Mouse (Mus musculus) heart, postnatal 0 days (tissue): ENCODE data around the gene Capn10. TPM values are rescaled to one million over a fixed set of nuclear protein-coding genes. Genes with fewer than 3 reads are reported as not detected.

Source experiments
- ATAC-seq: fragments of 200-750 bp; cut with Nextera tagmentation; 2 replicates; pipeline ENCODE4 v1.8.0; 2017; ENCODE audit warnings: low read depth, moderate number of reproducible peaks, moderate library complexity; ENCODE audit not compliant: insufficient read depth
- DNase-seq: peaks from one replicate; pipeline ENCODE4 v3.0.0-alpha.2; 2016; ENCODE audit warnings: low spot score
- H3K27ac ChIP-seq: fragments of 300-500 bp; sonication (generic); 2 replicates; pipeline ENCODE4 v1.5.1; 2014; ENCODE audit warnings: low read depth, mild to moderate bottlenecking
- H3K27me3 ChIP-seq: fragments of 300-500 bp; sonication (generic); 2 replicates; pipeline ENCODE4 v1.6.1; 2014; ENCODE audit warnings: low read length, mixed read lengths; ENCODE audit not compliant: control insufficient read depth, insufficient read depth
- H3K36me3 ChIP-seq: fragments of 300-500 bp; sonication (generic); replicated peaks from 2 replicates; pipeline ENCODE4 v1.6.1; 2014; ENCODE audit warnings: low read length, mixed read lengths; ENCODE audit not compliant: control insufficient read depth, insufficient read depth
- H3K4me1 ChIP-seq: fragments of 300-500 bp; sonication (generic); 2 replicates; pipeline ENCODE4 v1.6.1; 2014; ENCODE audit warnings: antibody characterized with exemption; ENCODE audit not compliant: control insufficient read depth, insufficient read depth
- H3K4me2 ChIP-seq: fragments of 300-500 bp; sonication (generic); 2 replicates; pipeline ENCODE4 v1.6.1; 2014; ENCODE audit warnings: low read depth, mild to moderate bottlenecking, low read length, moderate library complexity
- H3K4me3 ChIP-seq: fragments of 300-500 bp; sonication (generic); 2 replicates; pipeline ENCODE4 v1.5.1; 2014; ENCODE audit warnings: low read depth, low read length
- H3K9ac ChIP-seq: fragments of 300-500 bp; sonication (generic); replicated peaks from 2 replicates; pipeline ENCODE4 v1.6.1; 2014; ENCODE audit warnings: low read depth, low read length, mixed read lengths
- H3K9me3 ChIP-seq: fragments of 300-500 bp; sonication (generic); replicated peaks from 2 replicates; pipeline ENCODE4 v1.6.1; 2016; ENCODE audit warnings: low read length; ENCODE audit not compliant: control insufficient read depth
- CTCF ChIP-seq: IDR thresholded peaks from 2 replicates; pipeline ENCODE4 v1.5.1; 2016; ENCODE audit warnings: antibody characterized with exemption, control low read depth, low read depth
- EP300 ChIP-seq: IDR thresholded peaks from 2 replicates; pipeline ENCODE4 v1.6.1; 2016; ENCODE audit warnings: antibody characterized with exemption, low read depth
- WGBS: fragments of 180-500 bp; shearing (Covaris S2); extraction: QIAGEN DNeasy Blood & Tissue Kit; methylation state at CpG from one replicate; pipeline ENCODE4 v1.1.7; 2014; 5-methylcytosine and 5-hydroxymethylcytosine counted together
- polyA plus RNA-seq: library from polyadenylated mRNA; unstranded; fragments of >200 nt; fragmentation: Nextera tagmentation; extraction: Ambion mirVana; gene quantifications from 2 replicates; pipeline ENCODE4 v1.2.1, GENCODE M21; 2015
- total RNA-seq: library from RNA; depleted of rRNA; stranded (reverse); fragments of >200 nt; gene quantifications from 2 replicates; pipeline ENCODE4 v1.2.3, GENCODE M21; 2014; ENCODE audit warnings: low replicate concordance

The Capn10 gene
- total and polyA plus RNA-seq, 2 experiments from 2014 or later = 10.7 to 46.3 TPM

GRCm38 (mm10) chr1:92908664-92909063 is 25.5 kb upstream of the Capn10 start:
- ATAC-seq (no peak), DNase-seq (no peak)
- TF ChIP-seq EP300 = no peak
- no peak for TF ChIP-seq CTCF
- no peak overlapping the region for H3K4me2 ChIP-seq
- no peak overlapping the region for H3K9ac ChIP-seq
- H3K27me3 ChIP-seq = no peaks in the 10 kb centered on the region
- no peak overlapping the region for H3K27ac ChIP-seq
- H3K4me1 ChIP-seq = peaks cover 26% of the 10 kb centered on the region
- 91% methylated on average over 3 of the region's 3 CpGs for WGBS
- H3K4me3 ChIP-seq = no peak overlapping the region
- H3K9me3 ChIP-seq = no peaks in the 10 kb centered on the region
- H3K36me3 ChIP-seq = peaks cover 4% of the 10 kb centered on the region; the same call in 1 of the 2 replicates

- Histone ChIP-seq H3K4me2 (no peak overlapping the region), H3K9me3 (no peaks in the 10 kb centered on the region), H3K27me3 (no peaks in the 10 kb centered on the region), H3K9ac (no peak overlapping the region), H3K4me1 (peaks cover 26% of the 10 kb centered on the region), H3K27ac (no peak overlapping the region), H3K36me3 (peaks cover 4% of the 10 kb centered on the region; the same call in 1 of the 2 replicates), H3K4me3 (no peak overlapping the region)
- 70% methylated on average over 4 of the region's 4 CpGs for WGBS
- DNase-seq = no peak
- no peak for ATAC-seq
- TF ChIP-seq EP300 (no peak), CTCF (peak; percentile 25; the same call in 1 of the 2 replicates)
These were observed 25.1 kb upstream of the Capn10 start for GRCm38 (mm10) chr1:92909068-92909467.

GRCm38 (mm10) chr1:92910239-92910885 is 23.8 kb upstream of the Capn10 start, which contains the start of gene Rnpepl1:
Gene Rnpepl1 (plus strand): TSS chr1:92910783.
- peak within 1 kb of the TSS; percentile 91 for H3K9ac ChIP-seq
- peak within 1 kb of the TSS; percentile 69 for H3K4me3 ChIP-seq
- H3K4me1 ChIP-seq = peaks cover 26% of the 10 kb centered on the region
- TF ChIP-seq EP300 (no peak), CTCF (peak; percentile 47)
- peak within 1 kb of the TSS; percentile 95 for H3K27ac ChIP-seq
- no peaks in the 10 kb centered on the region for H3K9me3 ChIP-seq
- H3K4me2 ChIP-seq = peak within 1 kb of the TSS; percentile 97
- peak; percentile 59 for DNase-seq
- peak; percentile 62 for ATAC-seq
- H3K27me3 ChIP-seq = no peaks in the 10 kb centered on the region
- WGBS = under 1% methylated on average over 33 of the region's 57 CpGs
- peaks cover 10% of the 10 kb centered on the region for H3K36me3 ChIP-seq

GRCm38 (mm10) chr1:92910925-92911720 is 23.1 kb upstream of the Capn10 start:
- peaks cover 18% of the 10 kb centered on the region for H3K36me3 ChIP-seq
- peak overlapping the region; percentile 69 for H3K4me3 ChIP-seq
- WGBS = under 1% methylated on average over 52 of the region's 85 CpGs
- H3K4me2 ChIP-seq = peak overlapping the region; percentile 97
- peak overlapping the region; percentile 95 for H3K27ac ChIP-seq
- H3K4me1 ChIP-seq = peaks cover 26% of the 10 kb centered on the region
- no peaks in the 10 kb centered on the region for H3K9me3 ChIP-seq
- H3K27me3 ChIP-seq = no peaks in the 10 kb centered on the region
- peak overlapping the region; percentile 91 for H3K9ac ChIP-seq
- DNase-seq = peak; percentile 43
- no peak for TF ChIP-seq CTCF
- TF ChIP-seq EP300 = no peak
- peak; percentile 38 for ATAC-seq

- TF ChIP-seq CTCF (no peak), EP300 (no peak)
- peak overlapping the region; percentile 97 for H3K4me2 ChIP-seq
- H3K27me3 ChIP-seq = no peaks in the 10 kb centered on the region
- H3K9me3 ChIP-seq = no peaks in the 10 kb centered on the region
- WGBS = 40% methylated on average over 8 of the region's 8 CpGs
- peaks cover 26% of the 10 kb centered on the region for H3K4me1 ChIP-seq
- H3K36me3 ChIP-seq = peaks cover 24% of the 10 kb centered on the region
- DNase-seq (no peak), ATAC-seq (no peak)
- peak overlapping the region; percentile 95 for H3K27ac ChIP-seq
- H3K9ac ChIP-seq = peak overlapping the region; percentile 91
- H3K4me3 ChIP-seq = peak overlapping the region; percentile 69
These were observed 22.4 kb upstream of the Capn10 start for GRCm38 (mm10) chr1:92911721-92912138.
